Comparison of ENCODE assay signal across 23 mouse cellular contexts in genomic region chr10:93242208-93242607, GRCm38 (mm10).
DNase-seq lines count a peak whose midpoint lies in the region; ATAC-seq lines count a peak whose summit lies in the region.
"Had no signal": no experiment of that assay in that cellular context is flagged by ENCODE, and none has a peak within 500 bp of the region (broad histone marks: within the 10 kb centered on the region; RNA-seq: fewer than 3 reads in every experiment).

No protein-coding gene starts in this region.

- H3K9me3 ChIP-seq in heart, embryonic 10.5 days, result no peaks in the 10 kb centered on the region
- H3K9me3 ChIP-seq: embryonic facial prominence, embryonic 12.5 days; forebrain, embryonic 13.5 days; heart, embryonic 13.5 days had no signal

- peaks cover 3% of the 10 kb centered on the region; the same call in 1 of the 2 replicates for H3K4me1 ChIP-seq in heart, embryonic 10.5 days

- WGBS in heart, embryonic 10.5 days, result 23% methylated on average over 3 of the region's 3 CpGs

- no peaks in the 10 kb centered on the region for H3K27me3 ChIP-seq in heart, embryonic 10.5 days (ENCODE audit: insufficient read depth, poor library complexity, severe bottlenecking)
- H3K27me3 ChIP-seq: embryonic facial prominence, embryonic 12.5 days; forebrain, embryonic 13.5 days; heart, embryonic 13.5 days had no signal

- peak; percentile 63 for DNase-seq in heart, embryonic 10.5 days (ENCODE audit: low spot score)
- no peak for DNase-seq in heart, postnatal 4 days
- DNase-seq in right cerebral cortex, postnatal 25 days, result peak; percentile 1
- DNase-seq in right cerebral cortex, adult 2 months (ENCODE audit: low spot score in 2 of 2), result no peak
- DNase-seq in cerebellum, postnatal 25 days, result no peak
- DNase-seq in frontal cortex, postnatal 14 days (ENCODE audit: low spot score in 2 of 2), result no peak
- DNase-seq: cerebellum, adult 8-10 months; gastrocnemius, postnatal 36 days; kidney, adult 9 months; layer of hippocampus, postnatal 36 days; liver; liver, postnatal 0 days; right cerebral cortex, postnatal 4 days; thymus, adult 2 months had no signal

- peak; percentile 52 for ATAC-seq in granulocyte monocyte progenitor cell, adult 5-6 weeks (replicated peaks; ENCODE audit: poor library complexity, severe bottlenecking)
- no peak for ATAC-seq in frontal cortex, adult (ENCODE audit: low TSS enrichment)
- ATAC-seq: forebrain, embryonic 13.5 days; liver, postnatal 0 days; midbrain, embryonic 16.5 days had no signal

- H3K4me3 ChIP-seq in heart, embryonic 10.5 days, result no peak overlapping the region
- H3K4me3 ChIP-seq: embryonic facial prominence, embryonic 12.5 days; erythroblast, embryonic 14.5 days; forebrain, embryonic 13.5 days; heart, embryonic 13.5 days; layer of hippocampus, adult 2 months had no signal

- peaks cover 33% of the 10 kb centered on the region for H3K36me3 ChIP-seq in heart, embryonic 10.5 days

- H3K27ac ChIP-seq in heart, embryonic 10.5 days, result no peak overlapping the region
- H3K27ac ChIP-seq: embryonic facial prominence, embryonic 12.5 days; forebrain, embryonic 13.5 days; heart, embryonic 13.5 days; hindbrain, embryonic 14.5 days; layer of hippocampus, adult 2 months had no signal

Comparison
In these comparisons a context has a peak if more than half of its experiments do, and no peak if none do; other contexts are left out.
1. DNase-seq: peak in heart, embryonic 10.5 days (single experiment) and right cerebral cortex, postnatal 25 days (single experiment); none in heart, postnatal 4 days (single experiment), right cerebral cortex, adult 2 months (0 of 2), cerebellum, postnatal 25 days (0 of 2) and frontal cortex, postnatal 14 days (0 of 2).